Mouse (Mus musculus) layer of hippocampus, adult 8-10 months (tissue): ENCODE measurements around the gene Hist1h4m. TPM values are rescaled to one million over a fixed set of nuclear protein-coding genes. Genes with fewer than 3 reads are reported as not detected.
"Not testable (repeated sequence)": the region's sequence is repeated elsewhere in the genome, so short reads cannot be mapped to it uniquely, and the experiment has no call there.

ENCODE experiments used
- DNase-seq, 2 experiments: peaks; one replicate each; pipeline ENCODE4 v3.0.0; 2022; ENCODE audit warnings: low spot score in 2 of 2
- total RNA-seq, 4 experiments: library from RNA; stranded (reverse); gene quantifications; 2 replicates each; pipeline ENCODE4 v1.2.4; 2022

Gene Hist1h4m
- 100 to 1,000 TPM; 180 to 291 (median 231) TPM for total RNA-seq

DNA sequence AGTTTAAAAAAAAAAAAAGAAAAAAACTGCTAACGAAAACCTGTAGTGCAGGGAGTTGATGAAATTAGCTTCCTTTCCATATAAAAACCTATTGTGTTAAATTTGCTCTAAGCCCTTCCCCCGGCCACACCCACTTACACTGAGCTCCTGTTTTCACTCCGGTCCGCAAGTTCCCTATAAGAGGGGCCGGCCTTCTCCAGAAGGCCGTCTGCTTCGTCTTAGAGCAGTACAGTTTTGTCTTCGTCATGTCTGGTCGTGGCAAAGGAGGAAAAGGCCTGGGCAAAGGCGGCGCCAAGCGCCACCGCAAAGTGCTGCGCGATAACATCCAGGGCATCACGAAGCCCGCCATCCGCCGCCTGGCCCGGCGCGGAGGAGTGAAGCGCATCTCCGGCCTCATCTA lies at the start of gene Hist1h4m:
Gene Hist1h4m (plus strand): TSS at position 208 of the 400 bp plus-strand sequence.
- DNase-seq, result peak; percentile 33 to 50

GRCm38 (mm10) chr13:21778814-21779766 lies 32.5 kb upstream of the Hist1h4m start:
- peak; percentile 63 to 64 for DNase-seq

DNA sequence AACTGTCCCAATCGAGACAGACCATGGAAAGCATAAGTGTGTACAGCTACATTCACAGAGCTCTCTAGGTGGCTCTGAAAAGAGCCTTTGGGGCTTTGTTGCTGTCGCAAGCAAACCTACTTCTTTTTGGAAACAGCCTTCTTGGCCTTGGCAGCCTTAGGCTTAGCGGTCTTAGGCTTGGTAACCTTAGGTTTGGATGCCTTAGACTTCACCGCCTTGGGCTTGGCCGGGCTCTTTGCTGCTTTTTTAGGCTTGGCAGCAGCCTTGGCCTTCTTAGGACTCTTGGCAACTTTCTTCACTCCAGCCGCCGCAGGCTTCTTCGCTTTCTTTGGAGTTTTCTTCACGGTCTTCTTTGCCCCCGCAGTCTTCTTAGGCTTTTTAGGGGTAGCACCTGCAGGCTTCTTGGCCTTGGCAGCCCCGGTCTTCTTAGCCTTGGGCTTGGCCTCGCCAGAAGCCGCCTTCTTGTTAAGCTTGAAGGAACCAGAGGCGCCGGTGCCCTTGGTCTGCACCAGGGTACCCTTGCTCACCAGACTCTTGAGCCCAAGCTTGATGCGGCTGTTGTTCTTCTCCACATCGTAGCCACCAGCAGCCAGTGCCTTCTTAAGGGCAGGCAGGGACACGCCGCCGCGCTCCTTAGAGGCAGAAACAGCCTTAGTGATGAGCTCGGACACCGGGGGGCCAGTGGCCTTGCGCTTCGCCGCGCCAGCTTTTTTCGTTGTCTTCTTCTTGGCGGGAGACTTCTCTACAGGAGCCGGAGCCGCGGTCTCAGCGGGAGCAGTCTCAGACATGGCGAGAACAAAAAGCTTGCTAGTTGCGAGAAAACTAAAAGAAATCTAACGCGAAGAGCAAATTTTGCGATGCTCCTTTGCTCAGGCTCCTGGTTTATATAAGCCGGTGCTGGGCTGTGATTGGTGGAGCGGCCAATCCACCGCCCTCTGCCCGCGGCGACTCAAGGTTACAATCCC lies 31.5 kb upstream of the Hist1h4m start, which contains the start of gene Hist1h1b:
Gene Hist1h1b (minus strand): TSS at position 859 of the 965 bp plus-strand sequence.
- peak; percentile 26 to 42 for DNase-seq

GRCm38 (mm10) chr13:21781021-21781555 lies 30.5 kb upstream of the Hist1h4m start:
- DNase-seq, result no peak

DNA sequence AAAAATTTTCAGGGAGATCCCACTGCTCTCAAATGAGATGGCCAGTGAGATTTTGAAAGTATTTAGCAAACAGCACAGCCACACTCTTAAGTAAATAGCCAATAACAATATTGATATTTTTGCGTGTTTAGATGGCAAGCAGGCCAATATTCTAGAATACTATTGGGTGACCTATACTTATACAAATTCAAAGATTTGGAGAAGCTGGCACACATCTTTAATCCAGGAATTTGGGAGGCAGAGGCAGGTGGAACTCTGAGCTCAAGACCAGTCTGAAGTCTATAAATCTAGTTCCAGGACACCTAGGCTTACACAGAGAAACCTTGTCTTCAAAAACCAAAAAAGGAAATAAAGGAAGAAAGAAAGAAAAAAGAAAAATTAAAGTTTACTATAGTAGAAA lies 29.9 kb upstream of the Hist1h4m start:
- DNase-seq, result no peak

- DNase-seq, result not testable (repeated sequence)
Measured at GRCm38 (mm10) chr13:21782361-21783254, 28.9 kb upstream of the Hist1h4m start.

DNA sequence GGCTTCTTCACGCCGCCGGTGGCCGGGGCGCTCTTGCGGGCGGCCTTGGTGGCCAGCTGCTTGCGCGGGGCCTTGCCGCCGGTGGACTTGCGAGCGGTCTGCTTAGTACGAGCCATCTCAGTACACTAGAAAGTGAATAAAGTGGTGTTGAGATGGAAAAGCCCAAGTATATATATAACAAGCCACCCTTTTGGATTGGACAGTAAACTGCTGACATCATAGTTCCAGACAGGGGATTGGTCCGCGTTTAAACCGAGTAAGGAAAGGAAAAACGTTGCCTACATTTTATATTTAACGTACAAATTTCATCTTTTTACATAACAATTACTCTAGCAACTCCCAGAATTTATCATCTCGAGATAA lies 28.3 kb upstream of the Hist1h4m start, which contains the start of gene Hist1h3i:
Gene Hist1h3i (minus strand): TSS at position 116 of the 363 bp plus-strand sequence.
- peak; percentile 42 to 61 for DNase-seq

- no peak for DNase-seq
Measured at GRCm38 (mm10) chr13:21783734-21784161, 27.8 kb upstream of the Hist1h4m start.

GRCm38 (mm10) chr13:21784311-21784710 lies 27.2 kb upstream of the Hist1h4m start:
- no peak for DNase-seq

- DNase-seq, result no peak
Measured at GRCm38 (mm10) chr13:21786189-21786898, 25.2 kb upstream of the Hist1h4m start.

DNA sequence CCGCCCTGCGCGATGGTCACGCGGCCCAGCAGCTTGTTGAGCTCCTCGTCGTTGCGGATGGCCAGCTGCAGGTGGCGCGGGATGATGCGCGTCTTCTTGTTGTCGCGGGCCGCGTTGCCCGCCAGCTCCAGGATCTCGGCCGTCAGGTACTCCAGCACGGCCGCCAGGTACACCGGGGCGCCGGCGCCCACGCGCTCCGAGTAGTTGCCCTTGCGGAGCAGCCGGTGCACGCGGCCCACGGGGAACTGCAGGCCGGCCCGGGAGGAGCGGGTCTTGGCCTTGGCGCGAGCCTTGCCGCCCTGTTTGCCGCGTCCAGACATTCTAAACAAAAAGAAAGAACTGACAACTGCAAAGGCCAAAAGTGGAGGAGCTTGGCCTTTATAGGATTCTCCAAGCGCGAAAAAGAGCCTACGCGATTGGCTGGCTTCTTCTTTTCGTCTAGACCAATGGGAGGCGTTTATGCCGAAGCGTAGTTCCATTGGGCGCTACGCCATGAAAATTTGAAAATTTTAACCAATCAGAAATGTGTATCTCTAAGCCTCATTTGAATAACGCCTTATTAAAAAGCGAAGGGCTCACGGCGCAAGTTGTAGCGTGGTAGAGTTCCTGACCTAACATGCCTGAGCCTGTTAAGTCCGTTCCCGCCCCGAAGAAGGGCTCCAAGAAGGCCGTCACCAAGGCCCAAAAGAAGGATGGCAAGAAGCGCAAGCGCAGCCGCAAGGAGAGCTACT lies 24.5 kb upstream of the Hist1h4m start, which contains the start of the genes Hist1h2an and Hist1h2bp:
Gene Hist1h2an (minus strand): TSS at position 320 of the 731 bp plus-strand sequence.
Gene Hist1h2bp (plus strand): TSS at position 563 of the 731 bp plus-strand sequence.
- DNase-seq, result peak; percentile 88 to 93

- no peak for DNase-seq
Measured at GRCm38 (mm10) chr13:21787760-21788593, 23.6 kb upstream of the Hist1h4m start.

GRCm38 (mm10) chr13:21789925-21790324 lies 21.6 kb upstream of the Hist1h4m start:
- no peak for DNase-seq

DNA sequence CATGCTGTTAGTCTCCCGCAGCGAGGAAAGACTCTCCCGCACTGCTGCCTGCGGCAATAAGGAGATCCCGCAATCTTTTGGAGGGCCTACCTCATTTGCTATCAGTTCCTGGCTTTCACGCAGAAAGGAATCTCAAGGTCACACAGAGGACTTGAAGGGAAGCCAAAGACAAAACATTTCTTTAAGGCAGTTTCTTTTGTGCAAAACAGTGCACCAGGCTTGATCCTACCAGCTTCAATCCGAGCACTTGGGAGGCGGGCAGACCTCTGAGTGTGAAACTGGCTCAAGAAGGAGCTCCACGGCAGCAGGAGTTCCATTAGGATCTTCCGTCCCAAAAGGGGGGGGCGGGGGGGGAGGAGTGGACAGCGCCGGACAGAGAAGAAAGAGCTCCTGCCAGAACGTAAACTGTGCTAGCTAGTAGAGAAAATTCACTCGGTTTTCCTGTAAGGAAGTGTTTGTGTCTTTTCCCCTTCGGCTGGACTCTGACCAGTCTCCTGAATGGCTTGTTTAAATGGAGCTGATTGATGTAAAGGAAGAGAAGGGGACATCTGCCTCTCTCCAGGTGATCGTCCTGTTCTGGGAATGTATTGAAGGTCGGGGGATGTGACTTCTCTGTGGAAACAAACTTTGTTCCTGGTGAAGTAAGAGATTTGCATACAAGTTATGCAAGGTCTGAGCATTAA lies 20.8 kb upstream of the Hist1h4m start:
- no peak for DNase-seq

- DNase-seq, result no peak
Measured at GRCm38 (mm10) chr13:21795584-21795983, 16.0 kb upstream of the Hist1h4m start.

GRCm38 (mm10) chr13:21797163-21797562 lies 14.4 kb upstream of the Hist1h4m start:
- DNase-seq, result not testable (repeated sequence)

- DNase-seq, result not testable (repeated sequence)
Measured at GRCm38 (mm10) chr13:21803058-21803457, 8.5 kb upstream of the Hist1h4m start.
